Mouse (Mus musculus) layer of hippocampus, postnatal 36 days (tissue): ENCODE measurements around the gene Plcd1. TPM values are rescaled to one million over a fixed set of nuclear protein-coding genes. Genes with fewer than 3 reads are reported as not detected.

Experiments used
- DNase-seq, 2 experiments: peaks; one replicate each; pipeline ENCODE4 v3.0.0; 2022
- total RNA-seq, 2 experiments: library from RNA; stranded (reverse); gene quantifications; 2 replicates each; pipeline ENCODE4 v1.2.3; 2021

The Plcd1 gene
- total RNA-seq, 2 experiments from 2014 or later: 8.3 to 8.4 TPM

GRCm38 (mm10) chr9:119053964-119054576 is 39.2 kb downstream of the Plcd1 start:
- no peak for DNase-seq

- no peak for DNase-seq
These were observed 41.0 kb downstream of the Plcd1 start, which contains the start of gene Vill for GRCm38 (mm10) chr9:119052154-119052944. Gene Vill (plus strand): TSS chr9:119052778.

GRCm38 (mm10) chr9:119051158-119051557 is 42.1 kb downstream of the Plcd1 start:
- no peak for DNase-seq

- no peak for DNase-seq
These were observed 45.0 kb downstream of the Plcd1 start for GRCm38 (mm10) chr9:119048182-119048903.

- no peak for DNase-seq
These were observed 53.1 kb downstream of the Plcd1 start for GRCm38 (mm10) chr9:119040101-119040775.

- DNase-seq: no peak
These were observed 54.7 kb downstream of the Plcd1 start for GRCm38 (mm10) chr9:119038574-119038973.

GRCm38 (mm10) chr9:119037076-119037730 is 56.1 kb downstream of the Plcd1 start:
- peak in 1 of 2 experiments; percentile 16 for DNase-seq

GRCm38 (mm10) chr9:119035836-119036235 is 57.5 kb downstream of the Plcd1 start:
- DNase-seq: no peak

GRCm38 (mm10) chr9:119034676-119035665 is 58.3 kb downstream of the Plcd1 start:
- DNase-seq: no peak

- no peak for DNase-seq
These were observed 59.2 kb downstream of the Plcd1 start for GRCm38 (mm10) chr9:119034069-119034468.

GRCm38 (mm10) chr9:119033111-119033921 is 60.0 kb downstream of the Plcd1 start:
- DNase-seq: peak; percentile 35 to 42

- no peak for DNase-seq
These were observed 60.8 kb downstream of the Plcd1 start for GRCm38 (mm10) chr9:119032538-119032937.

- DNase-seq: no peak
These were observed 61.5 kb downstream of the Plcd1 start for GRCm38 (mm10) chr9:119031772-119032171.

GRCm38 (mm10) chr9:119031038-119031437 is 62.3 kb downstream of the Plcd1 start:
- no peak for DNase-seq

- peak; percentile 55 to 63 for DNase-seq
These were observed 63.7 kb downstream of the Plcd1 start for GRCm38 (mm10) chr9:119029568-119029967.

- DNase-seq: no peak
These were observed 64.8 kb downstream of the Plcd1 start for GRCm38 (mm10) chr9:119028226-119029195.

GRCm38 (mm10) chr9:119027337-119027736 is 66.0 kb downstream of the Plcd1 start:
- DNase-seq: no peak

GRCm38 (mm10) chr9:119025832-119026331 is 67.4 kb downstream of the Plcd1 start:
- no peak for DNase-seq
